Mouse (Mus musculus) olfactory bulb, adult 2 months (tissue): ENCODE data around the gene Klc3.

Experiments used
- CTCF ChIP-seq: fragments of 200-500 bp; IDR thresholded peaks from 2 replicates; pipeline ENCODE4 v1.5.1; 2012; ENCODE audit warnings: low read depth, mild to moderate bottlenecking, low read length, moderate library complexity; ENCODE audit not compliant: insufficient read depth
- POLR2A ChIP-seq: fragments of 200-500 bp; IDR thresholded peaks from 2 replicates; pipeline ENCODE4 v1.6.1; 2012; ENCODE audit warnings: mild to moderate bottlenecking, low read depth, low read length, moderate library complexity; ENCODE audit not compliant: insufficient read depth

GRCm38 (mm10) chr7:19361720-19362119 lies 42.2 kb downstream of the Klc3 start:
- no peak for TF ChIP-seq POLR2A
- peak; percentile 72 for TF ChIP-seq CTCF
